Mouse (Mus musculus) telencephalon, adult 2 months (tissue): ENCODE data around the gene Tha1.
A peak's percentile ranks its signal among the peaks of the same experiment; 100 is the strongest.

Experiments
- DNase-seq: peaks from one replicate; pipeline ENCODE4 v3.0.0-alpha.2; 2011; ENCODE audit warnings: low read depth, low spot score

The Tha1 gene

DNA sequence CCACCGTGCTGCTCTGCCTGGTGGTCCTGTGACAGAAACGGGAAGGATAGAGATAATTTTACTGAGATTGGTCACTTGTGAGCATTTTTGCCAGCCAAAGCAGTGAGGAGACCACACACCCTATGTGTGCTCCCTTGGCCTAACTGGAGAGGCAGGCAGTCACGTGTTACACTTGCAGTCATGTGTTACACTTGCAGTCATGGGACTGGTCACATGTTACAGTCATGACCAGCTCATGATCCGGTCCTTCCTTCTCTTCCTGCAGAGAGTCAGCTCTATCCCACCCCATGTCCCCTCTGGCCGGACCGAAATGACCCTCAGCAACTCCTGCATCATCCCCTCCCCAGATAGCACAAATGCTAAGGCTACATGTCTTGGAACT is 7.7 kb upstream of the Tha1 start:
- no peak for DNase-seq

DNA sequence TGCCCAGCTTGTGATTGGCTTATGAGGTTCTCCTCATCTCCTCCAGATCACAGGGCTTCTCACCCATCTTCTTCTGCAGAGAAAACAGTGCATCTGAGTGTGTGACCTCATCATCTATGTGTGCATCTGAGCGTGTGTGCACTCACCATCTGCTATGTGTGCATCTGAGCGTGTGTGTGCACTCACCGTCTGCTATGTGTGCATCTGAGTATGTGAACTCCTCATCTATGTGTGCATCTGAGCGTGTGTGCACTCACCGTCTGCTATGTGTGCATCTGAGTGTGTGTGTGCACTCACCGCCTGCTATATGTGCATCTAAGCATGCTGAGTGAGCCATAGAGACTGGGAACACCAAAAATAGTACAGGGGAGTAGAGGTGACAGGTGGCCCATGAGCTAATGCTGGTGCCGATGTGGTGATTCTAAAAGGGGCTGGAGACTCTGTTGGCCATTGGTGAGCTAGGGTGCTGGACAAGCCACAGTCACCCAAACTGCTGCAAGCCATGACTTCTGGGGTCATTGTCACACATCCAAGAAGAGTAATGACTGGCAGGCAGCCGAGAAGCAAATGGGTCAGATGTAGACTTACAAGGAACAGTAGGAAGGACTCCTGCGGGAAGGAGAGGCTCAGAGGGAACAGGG is 7.2 kb upstream of the Tha1 start:
- DNase-seq, result no peak

DNA sequence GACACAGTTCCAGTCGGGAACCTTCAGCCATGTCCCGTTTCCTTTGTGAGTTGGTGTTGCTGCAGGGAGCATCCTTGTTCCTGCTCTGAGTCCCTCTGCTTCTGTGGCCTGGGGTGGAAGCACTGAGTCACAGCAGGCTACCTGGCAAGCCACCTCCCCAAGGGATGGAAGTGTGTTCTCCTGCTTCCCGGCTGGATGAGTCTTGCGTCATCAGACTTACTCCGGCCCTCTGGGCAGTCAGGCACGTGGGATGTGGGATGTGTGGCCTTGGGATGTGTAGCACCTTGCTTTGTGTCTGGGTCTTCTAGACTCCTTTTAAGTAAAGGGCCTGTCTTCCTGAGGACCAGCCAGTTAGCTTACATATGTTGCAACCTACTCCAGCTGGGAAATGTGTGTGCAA is 6.4 kb upstream of the Tha1 start:
- DNase-seq, result no peak

- DNase-seq, result no peak
These were observed 5.6 kb upstream of the Tha1 start for GRCm38 (mm10) chr11:117878892-117879291.

- DNase-seq, result no peak
These were observed 4.8 kb upstream of the Tha1 start for GRCm38 (mm10) chr11:117877917-117878745.

DNA sequence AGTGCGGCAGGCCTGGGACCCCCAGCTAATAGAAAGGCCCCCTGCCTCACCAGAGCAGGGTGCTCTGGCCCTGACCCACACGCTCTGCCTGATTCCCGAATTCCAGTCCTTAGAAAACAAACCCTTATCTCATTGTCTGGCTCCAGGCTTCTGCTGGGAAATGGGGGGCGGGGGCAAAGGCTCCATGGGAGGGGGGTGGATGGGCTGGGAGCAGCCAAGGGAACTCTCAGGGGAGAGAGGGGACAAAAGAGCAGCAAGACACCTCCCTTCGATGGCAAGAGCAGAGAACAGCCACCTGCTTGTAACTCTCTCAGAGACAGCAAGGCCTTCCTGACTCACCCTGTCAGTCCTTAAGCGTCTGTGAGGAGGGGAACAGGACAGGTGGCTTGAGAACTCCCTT is 2.4 kb upstream of the Tha1 start:
- DNase-seq, result no peak

GRCm38 (mm10) chr11:117874419-117874818 is 1.1 kb upstream of the Tha1 start:
- DNase-seq, result no peak

DNA sequence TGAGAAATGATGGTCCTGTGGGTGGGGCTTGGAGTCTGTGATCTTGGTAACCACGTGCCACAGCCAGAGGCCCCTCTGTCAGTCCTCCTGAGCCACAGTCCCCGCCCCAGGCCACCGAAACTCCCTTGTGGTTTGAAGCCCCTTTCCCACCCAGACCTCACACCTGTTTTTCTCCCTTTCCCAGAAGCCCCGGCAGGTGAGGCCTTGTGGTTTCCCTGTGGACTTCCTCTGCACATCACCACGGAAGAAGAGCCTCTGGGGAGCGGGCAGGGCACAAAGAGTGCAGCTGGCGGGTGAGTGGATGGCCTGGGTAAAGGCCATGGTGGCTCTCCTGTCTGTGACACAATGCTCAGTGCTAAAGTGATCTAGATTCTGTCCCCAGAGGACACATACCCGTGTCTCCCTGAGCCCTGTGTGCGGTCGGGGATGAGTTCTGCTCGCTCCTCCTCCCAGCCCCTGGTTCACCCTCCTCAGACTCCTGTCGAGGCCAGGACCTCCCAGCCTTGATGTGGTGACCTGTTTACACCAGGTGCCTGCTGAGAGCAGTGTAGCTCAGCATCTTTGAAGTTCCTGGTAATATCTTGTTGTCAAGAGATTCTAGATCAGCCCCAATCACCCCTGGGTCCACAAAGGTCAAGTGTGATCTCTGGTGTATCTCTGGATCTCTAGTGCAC is 1.2 kb downstream of the Tha1 start:
- DNase-seq, result no peak

- DNase-seq, result no peak
These were observed 1.9 kb downstream of the Tha1 start for GRCm38 (mm10) chr11:117871376-117871775.

DNA sequence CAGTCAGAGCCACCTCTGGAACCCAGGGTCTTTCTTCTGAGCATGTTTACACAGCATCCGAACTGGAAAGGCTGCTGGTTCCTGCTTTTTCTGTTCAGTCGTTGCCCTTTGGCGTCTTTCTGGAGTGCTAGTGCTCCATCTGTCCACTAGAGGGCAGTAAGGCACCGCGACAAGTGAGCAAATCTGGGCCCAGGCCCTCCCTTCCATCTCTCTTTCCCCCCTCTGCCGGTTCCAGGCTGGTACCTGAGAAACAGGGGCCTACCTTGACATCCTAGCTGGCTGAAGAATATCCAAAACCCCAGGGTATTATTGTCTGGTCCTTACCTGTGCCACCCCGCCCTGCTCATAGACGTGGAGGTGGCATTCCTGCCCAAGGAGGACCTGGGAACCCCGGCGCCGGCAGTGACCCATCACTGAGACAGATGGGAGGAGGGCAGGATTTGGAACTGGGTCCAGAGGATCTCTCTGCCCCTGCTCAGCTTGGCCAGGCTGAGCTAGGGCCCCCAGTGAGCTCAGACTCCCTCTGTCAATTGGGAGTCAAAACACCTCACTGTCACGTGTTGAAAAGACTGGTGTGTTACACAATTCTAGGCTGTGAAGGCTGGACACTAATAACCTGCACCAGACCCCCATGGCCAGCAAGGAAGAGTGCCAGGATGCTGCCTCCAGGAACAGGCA is 2.5 kb downstream of the Tha1 start:
- peak; percentile 55 for DNase-seq

GRCm38 (mm10) chr11:117865988-117866387 is 7.3 kb downstream of the Tha1 start:
- no peak for DNase-seq

DNA sequence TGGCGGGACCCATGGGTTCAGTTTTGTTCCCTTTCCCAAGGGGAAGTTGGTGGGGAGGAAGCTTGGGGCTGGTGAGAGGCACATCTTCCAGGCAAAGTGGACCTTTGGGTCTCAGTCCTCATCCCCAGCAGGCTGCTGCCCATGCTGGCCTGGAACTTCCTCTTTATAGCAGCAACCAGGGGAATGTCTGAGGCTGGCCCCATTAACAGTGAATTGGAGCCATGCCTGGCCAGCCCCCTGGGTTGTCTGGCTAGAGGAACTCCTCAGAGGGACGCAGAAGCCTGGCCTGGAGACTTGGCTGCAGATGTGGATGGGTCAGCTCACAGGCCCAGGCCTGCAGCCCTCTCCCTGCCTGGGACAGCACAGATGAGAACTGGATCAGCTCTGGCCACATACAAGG is 8.5 kb downstream of the Tha1 start:
- no peak for DNase-seq

- DNase-seq, result no peak
These were observed 10.0 kb downstream of the Tha1 start for GRCm38 (mm10) chr11:117863174-117863856.

- DNase-seq, result no peak
These were observed 12.7 kb downstream of the Tha1 start, which contains the start of gene Tmem235 for GRCm38 (mm10) chr11:117860601-117861000. Gene Tmem235, plus strand, starts transcription at chr11:117860752.

DNA sequence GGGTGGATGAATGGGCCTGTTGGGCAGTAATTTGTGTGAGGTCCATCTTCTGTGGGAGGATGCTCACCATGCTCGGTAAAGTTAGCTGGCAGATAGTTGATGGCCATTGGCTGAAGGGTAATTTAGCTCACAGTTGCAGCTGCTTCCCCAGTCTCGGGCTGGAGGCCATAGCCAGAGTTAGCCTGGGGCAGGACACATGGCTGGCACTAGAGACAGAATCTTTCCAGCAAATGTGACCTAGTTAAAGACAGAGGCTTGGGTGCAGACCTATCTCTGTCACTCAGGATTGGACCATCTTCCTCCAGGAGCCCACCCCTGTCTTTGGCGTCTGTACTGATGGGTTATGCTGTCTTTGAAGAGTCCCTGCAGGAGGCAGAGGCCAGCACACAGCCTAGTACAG is 14.9 kb downstream of the Tha1 start:
- DNase-seq, result no peak

- DNase-seq, result no peak
These were observed 15.8 kb downstream of the Tha1 start for GRCm38 (mm10) chr11:117857462-117857861.

- DNase-seq, result no peak
These were observed 17.3 kb downstream of the Tha1 start for GRCm38 (mm10) chr11:117855975-117856374.

DNA sequence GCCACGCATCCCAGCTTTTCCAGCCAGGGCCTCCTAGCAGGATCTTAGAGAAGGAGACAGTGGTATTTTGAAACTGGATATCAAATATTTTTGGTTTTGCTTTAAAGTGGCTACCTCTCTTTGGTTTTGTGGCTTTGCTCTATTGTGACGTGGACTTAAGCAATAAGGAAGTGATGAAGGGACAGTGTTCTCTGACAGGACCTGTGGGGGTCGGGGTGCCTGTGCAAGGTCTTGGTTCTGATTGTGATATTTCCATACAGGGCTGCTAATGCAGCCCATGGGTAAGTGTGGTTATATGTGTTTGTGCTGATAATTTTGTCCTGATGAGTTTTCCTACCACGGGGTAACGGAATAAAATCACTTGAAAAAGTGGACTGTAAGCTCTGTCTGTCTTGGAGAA is 17.9 kb downstream of the Tha1 start:
- DNase-seq, result no peak

- no peak for DNase-seq
These were observed 19.0 kb downstream of the Tha1 start for GRCm38 (mm10) chr11:117854241-117854640.

DNA sequence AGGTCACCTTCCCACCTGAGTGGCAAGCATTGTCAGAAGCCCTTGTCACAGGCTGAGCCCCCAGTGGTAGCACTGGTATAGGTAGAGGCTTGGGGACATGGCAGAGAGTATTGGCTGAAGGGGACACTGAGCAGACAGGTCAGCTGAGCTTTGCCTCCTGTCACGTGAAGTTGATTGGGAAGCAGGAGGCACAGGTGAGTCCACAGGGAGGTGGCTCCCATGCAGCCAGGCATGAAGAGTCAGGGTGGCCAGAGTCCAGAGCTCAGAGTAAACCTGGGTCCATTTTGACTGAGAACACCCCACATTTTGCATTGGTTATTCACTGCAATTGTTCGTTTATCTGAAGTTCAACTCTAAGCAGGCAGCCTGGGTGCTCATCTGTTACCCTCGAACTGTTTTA is 20.4 kb downstream of the Tha1 start:
- no peak for DNase-seq

DNA sequence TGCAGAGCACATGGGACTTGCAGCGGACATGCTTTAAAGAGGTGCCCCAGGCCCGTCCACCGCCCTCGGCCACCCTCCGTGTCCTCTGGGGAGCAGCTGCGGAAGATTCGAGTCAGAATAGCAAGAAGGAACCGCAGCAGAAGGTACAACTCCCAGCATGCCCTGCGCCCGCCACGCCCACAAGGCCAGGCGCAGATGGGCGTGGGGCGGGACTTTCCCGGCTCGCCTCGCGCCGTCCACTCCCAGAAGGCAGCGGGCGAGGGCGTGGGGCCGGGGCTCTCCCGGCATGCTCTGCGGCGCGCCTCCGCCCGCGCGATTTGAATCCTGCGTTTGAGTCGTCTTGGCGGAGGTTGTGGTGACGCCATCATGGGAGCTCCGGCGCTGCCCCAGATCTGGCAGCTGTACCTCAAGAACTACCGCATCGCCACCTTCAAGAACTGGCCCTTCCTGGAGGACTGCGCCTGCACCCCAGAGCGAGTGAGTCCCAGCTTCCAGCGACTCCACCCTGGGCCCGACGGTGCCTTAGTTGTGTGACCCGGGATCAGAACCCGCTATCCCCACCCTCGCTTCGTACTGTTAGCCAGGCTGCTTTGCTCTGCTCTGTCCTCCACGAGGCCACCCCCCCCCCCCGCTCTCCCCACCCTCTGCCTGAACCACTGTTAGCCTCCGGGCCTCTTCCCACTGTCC is 24.2 kb downstream of the Tha1 start, which contains the start of gene Birc5:
TSS of gene Birc5 (plus strand) at position 267 of the 687 bp plus-strand sequence.
- peak; percentile 86 for DNase-seq
